Mouse (Mus musculus): ENCODE measurements at regions not wholly inside any gene's neighbourhood (a gene's known extent, or its start where the extent isn't known, plus 50 kb on each side); places are given as distances from the start of the nearest gene placed in this dataset.
A peak's percentile ranks its signal among the peaks of the same experiment; 100 is the strongest.
"Not testable (repeated sequence)": the region's sequence is repeated elsewhere in the genome, so short reads cannot be mapped to it uniquely, and the experiment has no call there.

GRCm38 (mm10) chr8:46355066-46355465 is 60.6 kb upstream of the Helt start:
- no peak for DNase-seq (ENCODE audit: low spot score in 2 of 2)

- DNase-seq (ENCODE audit: low spot score in 2 of 2), result not testable (repeated sequence)
These were observed 63.5 kb upstream of the Helt start for GRCm38 (mm10) chr8:46357961-46358360.

GRCm38 (mm10) chr8:46362871-46363306 is 68.4 kb upstream of the Helt start:
- no peak for DNase-seq (ENCODE audit: low spot score in 2 of 2)

GRCm38 (mm10) chr8:46365711-46366110 is 71.2 kb upstream of the Helt start:
- DNase-seq (ENCODE audit: low spot score in 2 of 2), result no peak

- no peak for DNase-seq (ENCODE audit: low spot score in 2 of 2)
These were observed 72.7 kb upstream of the Helt start for GRCm38 (mm10) chr8:46367125-46367524.

GRCm38 (mm10) chr8:46374092-46374491 is 79.6 kb upstream of the Helt start:
- no peak for DNase-seq (ENCODE audit: low spot score in 2 of 2)

- DNase-seq (ENCODE audit: low spot score in 2 of 2), result no peak
These were observed 81.5 kb upstream of the Helt start for GRCm38 (mm10) chr8:46375986-46376385.

- no peak for DNase-seq (ENCODE audit: low spot score in 2 of 2)
These were observed 85.9 kb upstream of the Acsl1 start for GRCm38 (mm10) chr8:46384926-46385325.

- DNase-seq (ENCODE audit: low spot score in 2 of 2), result no peak
These were observed 85.0 kb upstream of the Acsl1 start for GRCm38 (mm10) chr8:46385806-46386205.

- no peak for DNase-seq (ENCODE audit: low spot score in 2 of 2)
These were observed 84.3 kb upstream of the Acsl1 start for GRCm38 (mm10) chr8:46386553-46386952.

GRCm38 (mm10) chr8:46387037-46387436 is 83.8 kb upstream of the Acsl1 start:
- no peak for DNase-seq (ENCODE audit: low spot score in 2 of 2)

- DNase-seq (ENCODE audit: low spot score in 2 of 2), result no peak
These were observed 82.4 kb upstream of the Acsl1 start for GRCm38 (mm10) chr8:46388421-46388820.

GRCm38 (mm10) chr8:46390431-46390830 is 80.4 kb upstream of the Acsl1 start:
- DNase-seq (ENCODE audit: low spot score in 2 of 2), result peak in 1 of 2 experiments; percentile 12

GRCm38 (mm10) chr8:46391678-46392077 is 79.2 kb upstream of the Acsl1 start:
- DNase-seq (ENCODE audit: low spot score in 2 of 2), result no peak

- DNase-seq (ENCODE audit: low spot score in 2 of 2), result no peak
These were observed 77.5 kb upstream of the Acsl1 start for GRCm38 (mm10) chr8:46393296-46393695.

- DNase-seq (ENCODE audit: low spot score in 2 of 2), result no peak
These were observed 76.1 kb upstream of the Acsl1 start for GRCm38 (mm10) chr8:46394750-46395149.

GRCm38 (mm10) chr8:46395348-46395747 is 75.5 kb upstream of the Acsl1 start:
- DNase-seq (ENCODE audit: low spot score in 2 of 2), result no peak

GRCm38 (mm10) chr8:46397081-46397480 is 73.8 kb upstream of the Acsl1 start:
- no peak for DNase-seq (ENCODE audit: low spot score in 2 of 2)

GRCm38 (mm10) chr8:46397777-46398176 is 73.1 kb upstream of the Acsl1 start:
- DNase-seq (ENCODE audit: low spot score in 2 of 2), result no peak

GRCm38 (mm10) chr8:46400595-46400994 is 70.2 kb upstream of the Acsl1 start:
- DNase-seq (ENCODE audit: low spot score in 2 of 2), result no peak

GRCm38 (mm10) chr8:46403877-46404560 is 66.8 kb upstream of the Acsl1 start:
- DNase-seq (ENCODE audit: low spot score in 2 of 2), result no peak

- DNase-seq (ENCODE audit: low spot score in 2 of 2), result no peak
These were observed 62.0 kb upstream of the Acsl1 start for GRCm38 (mm10) chr8:46408886-46409285.

- DNase-seq (ENCODE audit: low spot score in 2 of 2), result no peak
These were observed 61.5 kb upstream of the Acsl1 start for GRCm38 (mm10) chr8:46409296-46409695.

Data from left cerebral cortex, adult 18-20 months (tissue).